Mouse (Mus musculus) c-Kit-positive CD71-positive TER-119-negative erythroid progenitor cells, embryonic 14.5 days (primary cell): ENCODE results near the gene Farp2.
"Not testable (repeated sequence)": the region's sequence is repeated elsewhere in the genome, so short reads cannot be mapped to it uniquely, and the experiment has no call there.

ENCODE experiments used
- DNase-seq: peaks from one replicate; pipeline ENCODE4 v3.0.0-alpha.2; 2013; ENCODE audit warnings: low read depth

Gene Farp2

GRCm38 (mm10) chr1:93511585-93512350 is at the start of gene Farp2:
Gene Farp2 (plus strand): TSS chr1:93512079.
- peak; percentile 88 for DNase-seq

GRCm38 (mm10) chr1:93465066-93465465 is 46.8 kb upstream of the Farp2 start:
- DNase-seq: no peak

GRCm38 (mm10) chr1:93465746-93466145 is 46.1 kb upstream of the Farp2 start:
- no peak for DNase-seq

- DNase-seq: no peak
These were observed 43.3 kb upstream of the Farp2 start for GRCm38 (mm10) chr1:93468626-93469025.

- no peak for DNase-seq
These were observed 36.2 kb upstream of the Farp2 start for GRCm38 (mm10) chr1:93475694-93476093.

GRCm38 (mm10) chr1:93477758-93478585 is 33.9 kb upstream of the Farp2 start:
- DNase-seq: peak; percentile 83

GRCm38 (mm10) chr1:93478586-93479475 is 33.0 kb upstream of the Farp2 start, which contains the start of gene Hdlbp:
Gene Hdlbp (minus strand): TSS chr1:93478815.
- peak; percentile 95 for DNase-seq

GRCm38 (mm10) chr1:93479476-93480083 is 32.3 kb upstream of the Farp2 start:
- peak; percentile 34 for DNase-seq

GRCm38 (mm10) chr1:93486302-93486701 is 25.6 kb upstream of the Farp2 start:
- not testable (repeated sequence) for DNase-seq

GRCm38 (mm10) chr1:93495312-93495711 is 16.6 kb upstream of the Farp2 start:
- DNase-seq: no peak

GRCm38 (mm10) chr1:93506944-93507676 is 4.8 kb upstream of the Farp2 start:
- DNase-seq: peak; percentile 42

GRCm38 (mm10) chr1:93508576-93508975 is 3.3 kb upstream of the Farp2 start:
- not testable (repeated sequence) for DNase-seq

- no peak for DNase-seq
These were observed 442 bp downstream of the Farp2 start for GRCm38 (mm10) chr1:93512351-93512690.

- no peak for DNase-seq
These were observed 1.3 kb downstream of the Farp2 start for GRCm38 (mm10) chr1:93513221-93513620.

GRCm38 (mm10) chr1:93521491-93521890 is 9.6 kb downstream of the Farp2 start:
- DNase-seq: no peak

GRCm38 (mm10) chr1:93522325-93522724 is 10.4 kb downstream of the Farp2 start:
- no peak for DNase-seq

- DNase-seq: no peak
These were observed 17.9 kb downstream of the Farp2 start for GRCm38 (mm10) chr1:93529801-93530200.

- no peak for DNase-seq
These were observed 25.3 kb downstream of the Farp2 start for GRCm38 (mm10) chr1:93537227-93537626.

- DNase-seq: no peak
These were observed 31.3 kb downstream of the Farp2 start for GRCm38 (mm10) chr1:93543196-93543595.

GRCm38 (mm10) chr1:93547286-93547685 is 35.4 kb downstream of the Farp2 start:
- no peak for DNase-seq

GRCm38 (mm10) chr1:93551427-93551826 is 39.5 kb downstream of the Farp2 start:
- DNase-seq: no peak
